Mouse (Mus musculus) thymus, adult 18-20 months (tissue): ENCODE results near the gene Mmp27.

Source experiments
- DNase-seq, 2 experiments: peaks; one replicate each; pipeline ENCODE4 v3.0.0; 2022; ENCODE audit warnings: mixed read lengths in 2 of 2

Mmp27 gene

GRCm38 (mm10) chr9:7571162-7571561, at the start of gene Mmp27:
Mmp27 (plus strand) TSS chr9:7571396.
- no peak for DNase-seq

GRCm38 (mm10) chr9:7526255-7526940, 44.8 kb upstream of the Mmp27 start:
- DNase-seq, result no peak

DNA sequence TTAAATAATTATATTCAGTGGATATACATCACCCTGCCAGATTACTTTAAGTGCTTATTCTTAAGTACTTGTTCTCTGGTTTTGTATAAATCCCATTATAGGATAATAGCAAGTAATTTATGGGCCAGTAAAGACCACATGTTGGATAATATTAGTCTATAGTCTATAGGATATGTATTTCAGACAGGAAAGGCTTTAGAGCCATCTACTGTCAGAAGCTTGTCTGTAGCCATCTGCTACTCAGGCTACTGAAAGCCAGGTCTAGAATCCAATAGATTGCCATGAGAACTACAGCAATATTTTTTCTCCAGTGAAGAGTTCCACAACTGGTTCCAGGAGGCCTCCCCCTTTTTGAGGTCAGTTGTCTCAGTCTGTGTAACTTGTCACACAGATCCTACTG, 28.4 kb upstream of the Mmp27 start:
- DNase-seq, result no peak

GRCm38 (mm10) chr9:7544923-7545457, 26.2 kb upstream of the Mmp27 start:
- no peak for DNase-seq

DNA sequence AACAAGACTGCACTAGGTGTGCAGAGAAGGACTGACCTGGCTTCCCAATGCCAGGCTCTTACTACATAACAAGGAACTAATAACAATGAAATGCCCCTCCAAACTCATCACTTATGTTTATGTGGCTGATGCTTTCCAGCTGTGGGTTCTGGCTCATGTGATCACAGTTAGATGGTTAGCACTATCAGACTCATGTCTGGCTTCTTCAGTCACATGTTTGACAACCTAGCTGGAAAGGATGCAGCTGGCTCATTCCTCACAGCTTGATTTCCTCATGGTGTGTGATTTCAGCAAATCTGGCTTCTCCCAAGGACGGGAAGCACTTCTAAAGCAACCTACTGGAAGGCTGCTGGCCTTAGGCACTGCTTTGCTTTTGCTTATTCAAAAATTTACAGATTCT, 25.7 kb upstream of the Mmp27 start:
- DNase-seq, result no peak

- no peak for DNase-seq
Measured at GRCm38 (mm10) chr9:7545920-7546319, 25.3 kb upstream of the Mmp27 start.

- DNase-seq, result no peak
Measured at GRCm38 (mm10) chr9:7551943-7552342, 19.3 kb upstream of the Mmp27 start.

GRCm38 (mm10) chr9:7553536-7553935, 17.7 kb upstream of the Mmp27 start:
- no peak for DNase-seq

- no peak for DNase-seq
Measured at GRCm38 (mm10) chr9:7554382-7554781, 16.8 kb upstream of the Mmp27 start.

DNA sequence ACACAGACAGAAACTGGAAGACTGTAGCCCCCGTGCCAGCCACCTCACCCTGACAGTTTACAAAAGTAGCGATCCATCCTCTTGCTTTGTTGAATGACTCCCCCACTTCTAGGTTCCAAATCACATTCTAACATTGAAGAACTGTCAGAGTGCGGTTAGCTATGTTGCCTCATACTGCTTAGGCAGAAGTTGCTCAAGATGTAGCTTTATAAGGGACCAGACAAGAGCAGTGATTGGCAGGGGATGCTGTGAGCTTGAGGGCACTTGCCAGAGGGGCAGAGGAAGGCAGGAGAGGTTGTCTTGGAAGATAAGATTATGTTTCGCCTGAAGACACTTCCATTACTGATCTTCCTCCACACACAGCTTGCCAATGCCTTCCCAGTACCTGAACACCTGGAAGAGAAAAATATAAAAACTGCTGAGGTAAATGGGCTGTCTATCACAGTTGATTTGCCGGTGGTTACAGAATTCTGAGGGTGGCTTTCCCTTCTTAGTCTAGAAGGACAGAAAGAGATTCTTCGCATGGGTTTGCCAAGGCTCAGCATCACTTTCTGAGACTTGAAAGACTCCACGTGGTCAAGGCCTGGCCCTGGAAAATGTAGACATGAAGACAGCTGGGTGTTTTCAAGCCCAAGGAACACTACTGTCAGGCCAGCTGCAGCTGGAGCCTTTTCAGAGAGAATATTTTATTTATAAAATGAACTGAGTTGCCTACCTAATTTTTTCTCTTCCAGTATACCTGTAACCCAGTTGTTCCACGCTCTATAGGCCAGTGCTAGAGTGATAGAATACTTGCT, 12.8 kb upstream of the Mmp27 start, which contains the start of gene Mmp8:
Gene Mmp8, plus strand, starts transcription at position 236 of the 797 bp plus-strand sequence.
- no peak for DNase-seq

DNA sequence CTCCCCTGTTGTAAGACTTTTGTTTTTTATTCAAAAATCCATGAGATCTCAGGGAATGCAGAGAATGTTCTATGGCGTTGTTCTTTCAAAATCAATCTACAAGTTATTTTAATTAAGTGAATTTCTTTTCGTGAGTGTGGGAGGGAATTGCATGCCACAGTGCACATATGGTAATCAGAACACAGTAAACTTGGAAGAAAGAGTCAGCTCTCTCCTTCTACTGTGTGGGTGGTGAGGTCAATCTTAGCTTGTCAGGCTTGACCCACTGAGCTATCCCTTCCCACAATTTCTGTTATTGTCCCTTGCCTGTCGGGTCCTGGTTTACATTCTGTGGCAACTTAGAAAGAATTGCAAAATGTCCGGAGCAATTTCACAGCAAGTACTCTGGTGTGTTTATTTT, 11.2 kb upstream of the Mmp27 start:
- no peak for DNase-seq

- no peak for DNase-seq
Measured at GRCm38 (mm10) chr9:7567376-7567775, 3.8 kb upstream of the Mmp27 start.

- no peak for DNase-seq
Measured at GRCm38 (mm10) chr9:7567923-7568322, 3.3 kb upstream of the Mmp27 start.

- no peak for DNase-seq
Measured at GRCm38 (mm10) chr9:7570485-7570884, 711 bp upstream of the Mmp27 start.

- no peak for DNase-seq
Measured at GRCm38 (mm10) chr9:7572188-7572587, 992 bp downstream of the Mmp27 start.

GRCm38 (mm10) chr9:7572663-7573308, 1.6 kb downstream of the Mmp27 start:
- DNase-seq, result no peak

GRCm38 (mm10) chr9:7575526-7575925, 4.3 kb downstream of the Mmp27 start:
- DNase-seq, result no peak

DNA sequence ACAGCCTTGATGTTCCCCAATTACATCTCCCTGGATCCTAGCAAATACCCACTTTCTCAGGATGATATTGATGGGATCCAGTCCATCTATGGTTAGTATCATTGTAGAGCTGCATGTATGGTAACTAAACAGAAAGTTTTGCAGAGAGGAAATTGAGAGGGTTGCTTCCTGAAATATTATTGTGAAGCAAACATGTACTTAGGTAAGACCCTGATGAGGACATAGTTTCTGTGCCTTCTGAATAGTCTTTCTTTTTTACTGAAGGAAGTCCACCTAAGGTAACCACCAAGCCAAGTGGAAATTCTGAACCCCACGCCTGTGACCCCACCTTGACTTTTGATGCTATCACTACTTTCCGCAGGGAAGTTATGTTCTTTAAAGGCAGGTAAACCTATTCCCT, 6.2 kb downstream of the Mmp27 start:
- no peak for DNase-seq

GRCm38 (mm10) chr9:7590063-7590462, 18.9 kb downstream of the Mmp27 start:
- DNase-seq, result no peak

- no peak for DNase-seq
Measured at GRCm38 (mm10) chr9:7593272-7593812, 22.1 kb downstream of the Mmp27 start.

- DNase-seq, result peak; percentile 44 to 56
Measured at GRCm38 (mm10) chr9:7594816-7595540, 23.8 kb downstream of the Mmp27 start.

- peak; percentile 20 to 24 for DNase-seq
Measured at GRCm38 (mm10) chr9:7602982-7603742, 32.0 kb downstream of the Mmp27 start.
